Mouse (Mus musculus): ENCODE measurements around the gene Gm12253.

Gm12253 gene

GRCm38 (mm10) chr11:58432259-58432658 lies at the start of gene Gm12253:
Gene Gm12253, plus strand, starts transcription at chr11:58432559.
- DNase-seq (ENCODE audit: low read depth), result no peak

DNA sequence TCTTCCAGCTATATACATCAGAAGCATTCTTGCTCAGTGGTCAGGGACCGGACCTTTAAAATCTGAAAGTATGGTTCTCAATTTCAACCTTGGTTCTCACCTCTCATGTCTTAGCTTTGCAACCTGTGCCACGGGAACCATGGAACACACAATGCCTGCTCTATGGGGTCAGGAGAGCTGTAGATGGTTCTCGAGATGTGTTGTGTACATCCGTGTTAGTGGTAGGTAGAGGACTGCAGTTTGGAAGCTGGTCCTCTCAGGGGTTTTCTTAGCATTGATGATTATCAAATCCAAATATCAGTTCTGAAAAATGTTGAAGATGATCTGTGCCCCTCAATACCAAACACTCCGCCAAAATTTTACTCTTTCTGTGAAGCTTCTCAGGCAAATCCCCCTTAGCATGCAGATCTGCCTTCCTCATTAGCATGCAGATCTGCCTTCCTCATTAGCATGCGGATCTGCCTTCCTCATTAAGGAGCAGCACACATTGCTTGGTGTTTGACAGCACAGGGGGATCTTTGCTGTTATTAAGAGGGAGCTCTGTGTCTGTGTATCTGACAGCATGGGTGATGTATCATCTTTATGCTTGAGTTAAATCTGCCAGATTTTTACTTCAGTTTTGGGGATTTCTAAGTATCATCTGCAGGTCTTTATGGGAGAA lies 32.2 kb upstream of the Gm12253 start:
- DNase-seq (ENCODE audit: low read depth), result no peak

DNA sequence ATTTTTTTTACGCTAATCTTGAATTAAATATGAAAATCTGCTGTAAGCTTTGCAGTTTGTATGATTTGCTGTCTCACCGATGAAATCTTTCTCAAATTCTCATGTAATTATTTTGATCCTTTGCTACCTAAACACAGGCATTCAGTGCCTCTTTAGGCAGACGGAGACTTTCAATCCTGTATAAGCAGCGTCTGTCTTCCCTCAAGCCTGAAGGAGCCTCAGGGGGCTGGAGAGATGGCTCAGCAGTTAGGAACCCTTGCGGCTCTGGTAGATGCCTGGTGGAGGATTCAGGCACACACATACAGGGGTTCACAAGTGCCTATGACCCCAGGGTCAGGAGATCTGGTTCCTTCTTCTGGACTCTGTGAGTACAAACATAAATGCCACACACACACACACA lies 31.7 kb upstream of the Gm12253 start:
- no peak for DNase-seq (ENCODE audit: low read depth)

GRCm38 (mm10) chr11:58408066-58408465 lies 24.3 kb upstream of the Gm12253 start:
- no peak for DNase-seq (ENCODE audit: low read depth)

GRCm38 (mm10) chr11:58418336-58418735 lies 14.0 kb upstream of the Gm12253 start:
- DNase-seq (ENCODE audit: low read depth), result no peak

DNA sequence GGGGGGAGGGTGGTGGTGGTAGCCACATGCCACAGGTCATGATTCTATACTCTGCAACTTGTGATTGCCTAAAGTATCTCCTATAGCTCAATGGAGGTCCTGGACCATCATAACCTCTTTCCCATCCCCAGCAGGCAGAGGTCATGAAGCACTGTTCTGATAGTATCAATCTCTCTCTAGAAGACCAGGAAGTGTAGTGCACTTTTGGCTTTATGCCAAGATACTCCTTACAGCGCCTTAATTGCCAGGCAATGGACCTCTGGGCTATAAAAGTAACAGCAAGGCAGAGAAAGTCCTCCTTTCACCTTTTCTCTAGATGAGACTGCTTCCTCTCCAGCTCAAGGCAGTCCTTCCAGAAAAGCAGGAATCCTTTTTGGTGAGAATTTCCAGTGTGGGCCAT lies 11.5 kb upstream of the Gm12253 start, which contains the start of gene 1810065E05Rik:
1810065E05Rik (plus strand) TSS at position 297 of the 400 bp plus-strand sequence.
- DNase-seq (ENCODE audit: low read depth), result no peak

DNA sequence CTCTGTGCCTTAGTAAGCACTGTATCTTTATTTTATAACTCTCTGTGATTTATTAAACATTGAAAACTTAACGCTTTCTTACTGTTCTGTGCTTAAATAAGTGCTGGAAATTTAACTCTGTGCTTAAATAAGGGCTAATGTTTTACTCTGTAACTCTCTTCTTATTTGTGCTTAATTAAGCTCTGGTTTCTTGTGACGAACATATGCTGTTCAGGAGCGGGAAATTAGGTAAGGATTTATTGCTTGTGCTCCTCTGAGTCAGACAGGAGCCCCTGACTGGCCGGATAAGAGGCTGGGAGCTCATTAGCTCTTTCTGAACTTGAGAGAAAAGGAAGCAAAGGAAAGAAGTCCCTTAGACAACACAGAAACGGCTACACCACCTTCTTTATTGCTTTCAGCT lies 5.5 kb downstream of the Gm12253 start:
- DNase-seq (ENCODE audit: low read depth), result no peak

DNA sequence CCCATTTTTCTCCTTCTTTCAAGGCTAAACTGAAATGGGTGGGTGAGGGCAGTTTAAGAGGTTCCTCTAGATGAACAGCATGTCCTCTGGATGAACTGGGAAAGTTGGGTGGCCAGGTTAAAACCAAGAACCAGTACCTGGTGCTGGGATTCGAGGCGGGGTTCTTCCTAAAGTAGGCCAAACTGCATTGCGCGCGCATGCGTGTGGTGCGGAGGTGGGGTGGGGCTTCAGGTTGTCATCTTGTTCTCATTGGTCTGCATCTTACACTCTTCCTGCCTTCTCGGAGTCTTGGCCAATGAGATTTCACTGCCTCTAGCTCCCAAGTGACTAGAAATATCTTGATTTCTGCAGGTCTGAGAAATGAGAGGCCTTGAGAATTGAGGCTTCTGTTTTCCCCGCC lies 20.4 kb downstream of the Gm12253 start, which contains the start of gene Lypd9:
Lypd9 (minus strand) TSS at position 165 of the 400 bp plus-strand sequence.
- no peak for DNase-seq (ENCODE audit: low read depth)

DNA sequence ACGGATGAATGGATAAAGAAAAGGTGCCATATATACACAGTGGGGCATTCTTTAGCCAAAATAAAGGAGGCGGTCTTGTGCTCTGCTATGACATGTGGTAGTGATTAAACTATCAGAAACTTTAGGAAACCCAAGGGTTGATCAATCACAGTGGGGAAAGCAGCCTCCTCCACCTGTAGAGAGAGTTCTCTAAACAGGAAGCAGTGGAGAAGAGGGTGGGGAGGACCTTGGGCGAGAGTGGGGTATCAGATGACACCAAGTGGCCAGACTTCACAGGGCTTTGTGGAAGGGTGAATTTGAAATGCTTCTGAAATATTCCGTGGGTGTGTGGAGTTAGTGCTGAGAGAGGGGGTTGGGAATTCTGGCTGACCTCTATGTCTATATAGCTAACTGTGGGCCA lies 21.2 kb downstream of the Gm12253 start:
- no peak for DNase-seq (ENCODE audit: low read depth)

- DNase-seq (ENCODE audit: low read depth), result no peak
Measured at GRCm38 (mm10) chr11:58462170-58462569, 29.8 kb downstream of the Gm12253 start, which contains the start of gene Olfr30. Gene Olfr30, minus strand, starts transcription at chr11:58462270.
